Mouse (Mus musculus) right cerebral cortex, postnatal 14 days (tissue): ENCODE measurements around the gene Pnkd.
"Not testable (repeated sequence)": the region's sequence is repeated elsewhere in the genome, so short reads cannot be mapped to it uniquely, and the experiment has no call there.

Experiments
- DNase-seq: peaks from one replicate; pipeline ENCODE4 v3.0.0; 2022

Gene Pnkd

GRCm38 (mm10) chr1:74298996-74299395, 14.3 kb downstream of the Pnkd start:
- no peak for DNase-seq

GRCm38 (mm10) chr1:74300347-74301110, 15.8 kb downstream of the Pnkd start:
- DNase-seq, result no peak

GRCm38 (mm10) chr1:74302229-74302628, 17.5 kb downstream of the Pnkd start:
- DNase-seq, result no peak

- DNase-seq, result no peak
Measured at GRCm38 (mm10) chr1:74302835-74303234, 18.1 kb downstream of the Pnkd start.

- DNase-seq, result peak; percentile 46
Measured at GRCm38 (mm10) chr1:74303509-74304338, 19.0 kb downstream of the Pnkd start.

GRCm38 (mm10) chr1:74304339-74304790, 19.6 kb downstream of the Pnkd start:
- no peak for DNase-seq

- no peak for DNase-seq
Measured at GRCm38 (mm10) chr1:74304946-74305345, 20.2 kb downstream of the Pnkd start.

GRCm38 (mm10) chr1:74305522-74305921, 20.8 kb downstream of the Pnkd start, which contains the start of gene Tmbim1:
Gene Tmbim1 (minus strand): TSS chr1:74305622.
- DNase-seq, result no peak

- no peak for DNase-seq
Measured at GRCm38 (mm10) chr1:74307146-74307545, 22.4 kb downstream of the Pnkd start.

- no peak for DNase-seq
Measured at GRCm38 (mm10) chr1:74308001-74308964, 23.6 kb downstream of the Pnkd start.

GRCm38 (mm10) chr1:74309767-74310166, 25.0 kb downstream of the Pnkd start:
- no peak for DNase-seq

- peak; percentile 55 for DNase-seq
Measured at GRCm38 (mm10) chr1:74313049-74313692, 28.4 kb downstream of the Pnkd start.

GRCm38 (mm10) chr1:74314796-74315195, 30.1 kb downstream of the Pnkd start:
- no peak for DNase-seq

GRCm38 (mm10) chr1:74316114-74316827, 31.5 kb downstream of the Pnkd start:
- DNase-seq, result no peak

GRCm38 (mm10) chr1:74318711-74319110, 34.0 kb downstream of the Pnkd start:
- no peak for DNase-seq

GRCm38 (mm10) chr1:74321396-74321795, 36.7 kb downstream of the Pnkd start:
- DNase-seq, result no peak

- DNase-seq, result not testable (repeated sequence)
Measured at GRCm38 (mm10) chr1:74326916-74327315, 42.2 kb downstream of the Pnkd start.

- no peak for DNase-seq
Measured at GRCm38 (mm10) chr1:74329899-74330431, 45.2 kb downstream of the Pnkd start.

- no peak for DNase-seq
Measured at GRCm38 (mm10) chr1:74331046-74331681, 46.4 kb downstream of the Pnkd start.

GRCm38 (mm10) chr1:74332241-74332763, 47.6 kb downstream of the Pnkd start:
- peak; percentile 95 for DNase-seq
